In genomic region chr8:70880126-70880525, GRCm38 (mm10) we compare ENCODE assay signal across 9 mouse cellular contexts. TPM values are rescaled to one million over a fixed set of nuclear protein-coding genes. Genes with fewer than 3 reads are reported as not detected.
DNase-seq lines count a peak whose midpoint lies in the region; ATAC-seq lines count a peak whose summit lies in the region.
"Had no signal": no experiment of that assay in that cellular context is flagged by ENCODE, and none has a peak within 500 bp of the region (broad histone marks: within the 10 kb centered on the region; RNA-seq: fewer than 3 reads in every experiment).

No protein-coding gene starts in this region.

- H3K27ac ChIP-seq in intestine, embryonic 14.5 days (ENCODE audit: low read depth), result peak overlapping the region; percentile 22; the same call in 1 of the 2 replicates
- no peak overlapping the region for H3K27ac ChIP-seq in intestine, embryonic 16.5 days (ENCODE audit: low read length)
- H3K27ac ChIP-seq in hindbrain, embryonic 12.5 days, result no peak overlapping the region; the same call in 1 of the 2 replicates
- no peak overlapping the region for H3K27ac ChIP-seq in liver, embryonic 11.5 days (ENCODE audit: low read depth, low read length)

- no peak for DNase-seq in intestine, embryonic 14.5 days (ENCODE audit: low spot score)
- DNase-seq in MN1 (ENCODE audit: low spot score), result peak; percentile 70
- peak; percentile 92 to 95 for DNase-seq in cerebellum, postnatal 10 days
- DNase-seq in liver, embryonic 11.5 days (ENCODE audit: low spot score), result no peak
- DNase-seq in retina, postnatal 1 day, result no peak

- H3K4me1 ChIP-seq in intestine, embryonic 14.5 days (replicated peaks; ENCODE audit: control insufficient read depth, insufficient read depth, low read length), result no peaks in the 10 kb centered on the region
- 0 out of 2 replicates have a peak, but pooled peaks cover 4% of the 10 kb centered on the region for H3K4me1 ChIP-seq in intestine, embryonic 16.5 days (ENCODE audit: control insufficient read depth, insufficient read depth, low read length)
- peaks cover 8% of the 10 kb centered on the region for H3K4me1 ChIP-seq in hindbrain, embryonic 12.5 days
- H3K4me1 ChIP-seq in liver, embryonic 11.5 days (replicated peaks; ENCODE audit: control insufficient read depth, insufficient read depth, low read length), result peaks cover 6% of the 10 kb centered on the region; the same call in 1 of the 2 replicates

- H3K9me3 ChIP-seq in intestine, embryonic 14.5 days (ENCODE audit: control insufficient read depth, low read length), result no peaks in the 10 kb centered on the region
- H3K9me3 ChIP-seq in intestine, embryonic 16.5 days (ENCODE audit: control insufficient read depth, low read length), result no peaks in the 10 kb centered on the region
- no peaks in the 10 kb centered on the region for H3K9me3 ChIP-seq in hindbrain, embryonic 12.5 days (replicated peaks)
- H3K9me3 ChIP-seq in liver, embryonic 11.5 days (ENCODE audit: control insufficient read depth, low read length), result no peaks in the 10 kb centered on the region

- H3K27me3 ChIP-seq in intestine, embryonic 14.5 days (replicated peaks; ENCODE audit: control insufficient read depth, insufficient read depth, low read length), result no peaks in the 10 kb centered on the region
- no peaks in the 10 kb centered on the region for H3K27me3 ChIP-seq in intestine, embryonic 16.5 days (replicated peaks; ENCODE audit: control insufficient read depth, insufficient read depth, low read length)
- peaks cover 3% of the 10 kb centered on the region; the same call in 1 of the 2 replicates for H3K27me3 ChIP-seq in hindbrain, embryonic 12.5 days
- H3K27me3 ChIP-seq in liver, embryonic 11.5 days (replicated peaks; ENCODE audit: control insufficient read depth, insufficient read depth, low read length), result no peaks in the 10 kb centered on the region

- 8% methylated on average over 4 of the region's 4 CpGs for WGBS in intestine, embryonic 14.5 days
- WGBS in intestine, embryonic 16.5 days, result 14% methylated on average over 4 of the region's 4 CpGs
- 8% methylated on average over 4 of the region's 4 CpGs for WGBS in hindbrain, embryonic 12.5 days
- WGBS in liver, embryonic 11.5 days, result 17% methylated on average over 4 of the region's 4 CpGs

- no peak for ATAC-seq in intestine, embryonic 14.5 days (replicated peaks; ENCODE audit: low FRiP score, low TSS enrichment, low read depth)
- ATAC-seq in intestine, embryonic 16.5 days, result no peak
- ATAC-seq in hindbrain, embryonic 12.5 days (ENCODE audit: low FRiP score), result no peak
- no peak for ATAC-seq in liver, embryonic 11.5 days (replicated peaks; ENCODE audit: low FRiP score)
- ATAC-seq in megakaryocyte, adult 5-6 weeks (ENCODE audit: poor library complexity, severe bottlenecking), result no peak

- no peak overlapping the region for H3K4me3 ChIP-seq in intestine, embryonic 14.5 days (ENCODE audit: low read depth, low read length)
- H3K4me3 ChIP-seq in intestine, embryonic 16.5 days (ENCODE audit: low read length), result no peak overlapping the region
- H3K4me3 ChIP-seq in hindbrain, embryonic 12.5 days, result no peak overlapping the region
- H3K4me3 ChIP-seq in liver, embryonic 11.5 days (ENCODE audit: low read depth, low read length), result no peak overlapping the region

- no peak overlapping the region for H3K9ac ChIP-seq in intestine, embryonic 14.5 days (ENCODE audit: low read length)
- no peak overlapping the region; the same call in 1 of the 2 replicates for H3K9ac ChIP-seq in intestine, embryonic 16.5 days (ENCODE audit: low read depth, low read length)
- H3K9ac ChIP-seq in hindbrain, embryonic 12.5 days, result peak overlapping the region; percentile 41
- H3K9ac ChIP-seq in liver, embryonic 11.5 days (ENCODE audit: low read depth, low read length), result no peak overlapping the region

- no peaks in the 10 kb centered on the region for H3K36me3 ChIP-seq in intestine, embryonic 14.5 days (ENCODE audit: control insufficient read depth, insufficient read depth, low read length)
- H3K36me3 ChIP-seq in intestine, embryonic 16.5 days (ENCODE audit: control insufficient read depth, insufficient read depth, low read length), result no peaks in the 10 kb centered on the region
- H3K36me3 ChIP-seq in hindbrain, embryonic 12.5 days, result no peaks in the 10 kb centered on the region
- no peaks in the 10 kb centered on the region for H3K36me3 ChIP-seq in liver, embryonic 11.5 days (ENCODE audit: control insufficient read depth, insufficient read depth, low read length)

- H3K4me2 ChIP-seq in intestine, embryonic 14.5 days (ENCODE audit: low read length), result no peak overlapping the region
- H3K4me2 ChIP-seq in intestine, embryonic 16.5 days (ENCODE audit: low read depth, low read length), result no peak overlapping the region
- no peak overlapping the region for H3K4me2 ChIP-seq in hindbrain, embryonic 12.5 days (replicated peaks)
- no peak overlapping the region for H3K4me2 ChIP-seq in liver, embryonic 11.5 days

RNA-seq across cellular contexts. Expression of gene Ccdc124, which starts 6.4 kb away (rescaled TPM):
- polyA plus RNA-seq in intestine, embryonic 14.5 days (2014; fragmentation: Nextera tagmentation; extraction: Ambion mirVana), result 97.3 and 105 TPM in 2 replicates
- polyA plus RNA-seq in intestine, embryonic 16.5 days (2015; fragmentation: Nextera tagmentation; extraction: Ambion mirVana), result 79.3 and 90.1 TPM in 2 replicates
- polyA plus RNA-seq in hindbrain, embryonic 12.5 days (2016; fragmentation: Nextera tagmentation; extraction: Ambion mirVana), result 131 and 139 TPM in 2 replicates
- 110 and 112 TPM in 2 replicates for polyA plus RNA-seq in liver, embryonic 11.5 days (2014; fragmentation: Nextera tagmentation; extraction: Ambion mirVana)
- 32.7 and 38.9 TPM in 2 replicates for total RNA-seq in megakaryocyte, adult 5-6 weeks (2015)
- 36.8 and 47.6 TPM in 2 replicates for total RNA-seq in megakaryocyte, adult 5-6 weeks (2017)

RNA-seq across cellular contexts. Expression of gene Slc5a5, which starts 12.4 kb away (rescaled TPM):
- 0.32 and 0.45 TPM in 2 replicates for polyA plus RNA-seq in intestine, embryonic 14.5 days (2014; fragmentation: Nextera tagmentation; extraction: Ambion mirVana)
- polyA plus RNA-seq in intestine, embryonic 16.5 days (2015; fragmentation: Nextera tagmentation; extraction: Ambion mirVana), result 0.31 and 0.32 TPM in 2 replicates
- 0.25 and 0.68 TPM in 2 replicates for polyA plus RNA-seq in hindbrain, embryonic 12.5 days (2016; fragmentation: Nextera tagmentation; extraction: Ambion mirVana)
- 0.18 and 0.34 TPM in 2 replicates for polyA plus RNA-seq in liver, embryonic 11.5 days (2014; fragmentation: Nextera tagmentation; extraction: Ambion mirVana)
- 0.07 TPM in 1 of 2 replicates, not detected in the other for total RNA-seq in megakaryocyte, adult 5-6 weeks (2015)
- total RNA-seq in megakaryocyte, adult 5-6 weeks (2017), result not detected in 2 replicates
- total RNA-seq: neutrophil, adult 5-6 weeks had no signal

RNA-seq across cellular contexts. Expression of gene Kcnn1, which starts 17.1 kb away (rescaled TPM):
- 1.6 and 2.1 TPM in 2 replicates for polyA plus RNA-seq in intestine, embryonic 14.5 days (2014; fragmentation: Nextera tagmentation; extraction: Ambion mirVana)
- polyA plus RNA-seq in intestine, embryonic 16.5 days (2015; fragmentation: Nextera tagmentation; extraction: Ambion mirVana), result 1.0 and 1.2 TPM in 2 replicates
- 22.1 and 23.8 TPM in 2 replicates for polyA plus RNA-seq in hindbrain, embryonic 12.5 days (2016; fragmentation: Nextera tagmentation; extraction: Ambion mirVana)
- polyA plus RNA-seq in liver, embryonic 11.5 days (2014; fragmentation: Nextera tagmentation; extraction: Ambion mirVana), result 0.47 and 0.73 TPM in 2 replicates
- not detected in 2 replicates for total RNA-seq in megakaryocyte, adult 5-6 weeks (2015)
- total RNA-seq in megakaryocyte, adult 5-6 weeks (2017), result 0.33 TPM in 1 of 2 replicates, not detected in the other
- total RNA-seq: neutrophil, adult 5-6 weeks had no signal

RNA-seq across cellular contexts. Expression of gene Rpl18a, which starts 17.1 kb away (rescaled TPM):
- 6,009 and 6,086 TPM in 2 replicates for polyA plus RNA-seq in intestine, embryonic 14.5 days (2014; fragmentation: Nextera tagmentation; extraction: Ambion mirVana)
- polyA plus RNA-seq in intestine, embryonic 16.5 days (2015; fragmentation: Nextera tagmentation; extraction: Ambion mirVana), result 4,291 and 4,407 TPM in 2 replicates
- 2,266 and 2,767 TPM in 2 replicates for polyA plus RNA-seq in hindbrain, embryonic 12.5 days (2016; fragmentation: Nextera tagmentation; extraction: Ambion mirVana)
- 3,876 and 4,144 TPM in 2 replicates for polyA plus RNA-seq in liver, embryonic 11.5 days (2014; fragmentation: Nextera tagmentation; extraction: Ambion mirVana)
- 5,087 and 5,550 TPM in 2 replicates for total RNA-seq in megakaryocyte, adult 5-6 weeks (2015)
- 1,590 and 1,750 TPM in 2 replicates for total RNA-seq in megakaryocyte, adult 5-6 weeks (2017)

RNA-seq across cellular contexts. Expression of gene Map1s, which starts 25.6 kb away (rescaled TPM):
- 43.8 and 44.7 TPM in 2 replicates for polyA plus RNA-seq in intestine, embryonic 14.5 days (2014; fragmentation: Nextera tagmentation; extraction: Ambion mirVana)
- polyA plus RNA-seq in intestine, embryonic 16.5 days (2015; fragmentation: Nextera tagmentation; extraction: Ambion mirVana), result 32.6 and 34.3 TPM in 2 replicates
- polyA plus RNA-seq in hindbrain, embryonic 12.5 days (2016; fragmentation: Nextera tagmentation; extraction: Ambion mirVana), result 60.5 and 60.8 TPM in 2 replicates
- polyA plus RNA-seq in liver, embryonic 11.5 days (2014; fragmentation: Nextera tagmentation; extraction: Ambion mirVana), result 48.7 and 49.0 TPM in 2 replicates
- total RNA-seq in megakaryocyte, adult 5-6 weeks (2015), result 15.0 and 17.1 TPM in 2 replicates
- total RNA-seq in megakaryocyte, adult 5-6 weeks (2017), result 11.3 and 11.8 TPM in 2 replicates

Comparison
In these comparisons a context has a peak if more than half of its experiments do, and no peak if none do; other contexts are left out.
1. DNase-seq: peak in MN1 (single experiment) and cerebellum, postnatal 10 days (2 of 2); none in intestine, embryonic 14.5 days (single experiment), liver, embryonic 11.5 days (single experiment) and retina, postnatal 1 day (single experiment).